Comparison of ENCODE assay signal across 8 mouse cellular contexts in genomic region chr10:8884565-8884964, GRCm38 (mm10). TPM values are rescaled to one million over a fixed set of nuclear protein-coding genes. Genes with fewer than 3 reads are reported as not detected.
DNase-seq lines count a peak whose midpoint lies in the region; ATAC-seq and TF ChIP-seq lines count a peak whose summit lies in the region.

No protein-coding gene starts in this region.

- in situ Hi-C loops in ES-E14 (cut with MboI; ENCODE audit: low sequenced_read_pairs in 2 of 2, unreplicated experiment in 2 of 2): no loop called here

- H3K9me3 ChIP-seq in heart, embryonic 10.5 days: no peaks in the 10 kb centered on the region
- no peaks in the 10 kb centered on the region for H3K9me3 ChIP-seq in ES-E14 (ENCODE audit: control insufficient read depth, insufficient read depth, low read depth, low read length)
- H3K9me3 ChIP-seq in hindbrain, embryonic 10.5 days: no peaks in the 10 kb centered on the region
- H3K9me3 ChIP-seq in liver, embryonic 16.5 days (replicated peaks; ENCODE audit: control insufficient read depth, low read length): no peaks in the 10 kb centered on the region

- intact Hi-C loops in heart, postnatal 25 days (cut with DNase I): loop anchor here (2.0 to 5.0 kb wide), 2 partner anchors 14 to 77 kb away; no protein-coding TSS in a partner anchor

- no peaks in the 10 kb centered on the region for H3K27me3 ChIP-seq in heart, embryonic 10.5 days (ENCODE audit: insufficient read depth, poor library complexity, severe bottlenecking)
- H3K27me3 ChIP-seq in hindbrain, embryonic 10.5 days (ENCODE audit: insufficient read depth, poor library complexity, severe bottlenecking): peaks cover 12% of the 10 kb centered on the region; the same call in 1 of the 2 replicates
- peaks cover 18% of the 10 kb centered on the region for H3K27me3 ChIP-seq in liver, embryonic 16.5 days (ENCODE audit: control insufficient read depth, insufficient read depth, low read depth, low read length)
- peaks cover 6% of the 10 kb centered on the region; the same call in 1 of the 2 replicates for H3K27me3 ChIP-seq in cerebellum, adult 2 months (ENCODE audit: control insufficient read depth, insufficient read depth, low read length)

- 18% methylated on average over 5 of the region's 5 CpGs for WGBS in heart, embryonic 10.5 days
- 35% methylated on average over 5 of the region's 5 CpGs for WGBS in hindbrain, embryonic 10.5 days
- 45% methylated on average over 5 of the region's 5 CpGs for WGBS in liver, embryonic 16.5 days (ENCODE audit: insufficient replicate concordance)
- 61% methylated on average over 5 of the region's 5 CpGs for WGBS in cerebellum, adult 2 months

- no peak for TF ChIP-seq POLR2A in cerebellum, adult 2 months (IDR thresholded peaks at IDR 0.05; ENCODE audit: borderline replicate concordance, insufficient read depth, low read length)

- H3K27ac ChIP-seq in heart, embryonic 10.5 days: no peak overlapping the region
- H3K27ac ChIP-seq in ES-E14 (ENCODE audit: insufficient read depth, low read depth, low read length, poor library complexity, severe bottlenecking): no peak overlapping the region
- H3K27ac ChIP-seq in hindbrain, embryonic 10.5 days: 0 out of 2 replicates have a peak overlapping the region, but pooled peaks have one; percentile 45
- H3K27ac ChIP-seq in liver, embryonic 16.5 days (ENCODE audit: low read length): 0 out of 2 replicates have a peak overlapping the region, but pooled peaks have one; percentile 8
- H3K27ac ChIP-seq in cerebellum, adult 2 months (ENCODE audit: insufficient read depth, low read length): no peak overlapping the region

- no peak for DNase-seq in heart, embryonic 10.5 days (ENCODE audit: low spot score)
- no peak for DNase-seq in heart, postnatal 25 days (ENCODE audit: low spot score)
- no peak for DNase-seq in ES-E14 (ENCODE audit: low read depth, low spot score)
- no peak for DNase-seq in hindbrain, embryonic 10.5 days (ENCODE audit: low spot score)
- no peak for DNase-seq in Muller cell, postnatal 12 days (ENCODE audit: inconsistent ontology term)
- no peak for DNase-seq in cerebellum, adult 2 months
- DNase-seq in urinary bladder, postnatal 10 days (ENCODE audit: low spot score): no peak

- peaks cover 22% of the 10 kb centered on the region for H3K4me1 ChIP-seq in heart, embryonic 10.5 days
- H3K4me1 ChIP-seq in ES-E14 (ENCODE audit: control insufficient read depth in 2 of 2, insufficient read depth in 2 of 2, low read length in 2 of 2, poor library complexity in 1 of 2): peaks cover 21 to 26% of the 10 kb centered on the region in 2 experiments
- H3K4me1 ChIP-seq in hindbrain, embryonic 10.5 days (replicated peaks): peaks cover 56% of the 10 kb centered on the region
- no peaks in the 10 kb centered on the region for H3K4me1 ChIP-seq in liver, embryonic 16.5 days (ENCODE audit: control insufficient read depth, low read depth, low read length)
- H3K4me1 ChIP-seq in cerebellum, adult 2 months (ENCODE audit: control insufficient read depth, insufficient read depth, low read length): no peaks in the 10 kb centered on the region; the same call in 1 of the 2 replicates

- H3K9ac ChIP-seq in ES-E14 (ENCODE audit: insufficient read depth, low read depth, low read length, poor library complexity, severe bottlenecking): no peak overlapping the region
- H3K9ac ChIP-seq in liver, embryonic 16.5 days (ENCODE audit: low read depth, low read length): no peak overlapping the region

- no peaks in the 10 kb centered on the region for H3K36me3 ChIP-seq in heart, embryonic 10.5 days
- H3K36me3 ChIP-seq in ES-E14 (ENCODE audit: control insufficient read depth, insufficient read depth, low read length, poor library complexity, severe bottlenecking): no peaks in the 10 kb centered on the region; the same call in 1 of the 2 replicates
- peaks cover 11% of the 10 kb centered on the region; the same call in 1 of the 2 replicates for H3K36me3 ChIP-seq in hindbrain, embryonic 10.5 days
- H3K36me3 ChIP-seq in liver, embryonic 16.5 days (ENCODE audit: control insufficient read depth, insufficient read depth): no peaks in the 10 kb centered on the region

- H3K4me2 ChIP-seq in liver, embryonic 16.5 days (ENCODE audit: low read depth, low read length): peak overlapping the region; percentile 8; the same call in 1 of the 2 replicates

- ATAC-seq in liver, embryonic 16.5 days (ENCODE audit: low read depth): no peak

- TF ChIP-seq CTCF in cerebellum, adult 2 months (IDR thresholded peaks at IDR 0.05; ENCODE audit: borderline replicate concordance, insufficient read depth, low read depth, low read length): no peak

- peak overlapping the region; percentile 85 for H3K4me3 ChIP-seq in heart, embryonic 10.5 days
- peak overlapping the region; percentile 49 to 96 for H3K4me3 ChIP-seq in ES-E14 (ENCODE audit: insufficient read depth in 1 of 2, low read depth in 1 of 2, low read length in 2 of 2, poor library complexity in 1 of 2, severe bottlenecking in 1 of 2)
- H3K4me3 ChIP-seq in hindbrain, embryonic 10.5 days: peak overlapping the region; percentile 80
- peak overlapping the region; percentile 18; the same call in 1 of the 2 replicates for H3K4me3 ChIP-seq in liver, embryonic 16.5 days (ENCODE audit: low read depth, low read length)
- no peak overlapping the region for H3K4me3 ChIP-seq in cerebellum, adult 2 months (replicated peaks; ENCODE audit: insufficient read depth, low read depth, low read length)

TF ChIP-seq in ES-E14, 5 proteins besides CTCF, POLR2A, EP300 and RAD21:
- TF ChIP-seq ZNF384 (IDR thresholded peaks at IDR 0.05; ENCODE audit: low read depth, low read length) (no peak), CHD2 (IDR thresholded peaks at IDR 0.05; ENCODE audit: low read depth, low read length) (no peak), ZC3H11A (IDR thresholded peaks at IDR 0.05; ENCODE audit: borderline replicate concordance, low read depth, low read length) (no peak), HCFC1 (IDR thresholded peaks at IDR 0.05; ENCODE audit: borderline replicate concordance, insufficient read depth, low read length) (no peak), MAFK (IDR thresholded peaks at IDR 0.05; ENCODE audit: insufficient read depth, low read depth, low read length) (no peak)

RNA-seq across cellular contexts. Expression of gene Sash1, which starts 1.3 kb away (rescaled TPM):
- 2.5 and 2.7 TPM in 2 replicates for polyA plus RNA-seq in heart, embryonic 10.5 days (2016; fragmentation: Nextera tagmentation; extraction: Ambion mirVana)
- total RNA-seq in heart, postnatal 25 days (2021): 10 to 100 TPM; 26.8 to 31.1 TPM
- 16.8 and 23.7 TPM in 2 replicates for total RNA-seq in ES-E14 (2012; rRNA removed)
- polyA plus RNA-seq in hindbrain, embryonic 10.5 days (2016; fragmentation: Nextera tagmentation; extraction: Ambion mirVana): 3.5 and 3.9 TPM in 2 replicates
- polyA plus RNA-seq in liver, embryonic 16.5 days (2015; fragmentation: Nextera tagmentation; extraction: Ambion mirVana): 0.60 and 0.92 TPM in 2 replicates
- polyA plus RNA-seq in cerebellum, adult 2 months (2012; rRNA removed): 26.1 and 28.0 TPM in 2 replicates

Comparison
In these comparisons a context has a peak if more than half of its experiments do, and no peak if none do; other contexts are left out.
1. H3K27ac ChIP-seq: peak in hindbrain, embryonic 10.5 days (single experiment) and liver, embryonic 16.5 days (single experiment); none in heart, embryonic 10.5 days (single experiment), ES-E14 (single experiment) and cerebellum, adult 2 months (single experiment).